Mouse (Mus musculus) retina, postnatal 1 day (tissue): ENCODE measurements around the gene Olfr1151.

Experiments used
- DNase-seq: peaks from one replicate; pipeline ENCODE4 v3.0.0-alpha.2; 2012

The Olfr1151 gene

DNA sequence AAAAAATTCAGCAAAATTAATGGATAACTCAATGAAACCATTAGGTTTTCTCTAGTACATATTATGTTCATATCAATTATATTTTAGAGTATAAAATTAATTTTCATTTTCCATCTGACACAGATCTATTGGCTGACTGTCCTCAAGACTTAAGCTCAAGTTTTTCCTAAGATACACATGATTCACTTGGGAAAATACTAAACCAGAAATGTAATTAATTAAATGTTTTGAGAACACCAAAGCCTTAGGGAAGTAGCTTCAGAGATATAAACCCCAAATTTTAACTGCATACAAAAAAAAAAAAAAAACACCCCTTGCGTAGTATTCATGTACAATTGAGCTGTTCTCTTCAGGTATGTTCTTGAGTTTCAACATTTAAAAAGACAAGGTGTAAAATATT, at the start of gene Olfr1151:
Gene Olfr1151, plus strand, starts transcription at position 301 of the 400 bp plus-strand sequence.
- no peak for DNase-seq

GRCm38 (mm10) chr2:87809522-87809921, 46.1 kb upstream of the Olfr1151 start, which contains the start of gene Olfr1145:
Gene Olfr1145, plus strand, starts transcription at chr2:87809822.
- no peak for DNase-seq

GRCm38 (mm10) chr2:87830233-87830632, 25.4 kb upstream of the Olfr1151 start, which contains the start of gene Olfr1148:
Gene Olfr1148, plus strand, starts transcription at chr2:87830533.
- DNase-seq: no peak

GRCm38 (mm10) chr2:87843693-87844092, 12.0 kb upstream of the Olfr1151 start, which contains the start of gene Olfr1150-ps1:
Gene Olfr1150-ps1, plus strand, starts transcription at chr2:87843993.
- no peak for DNase-seq

GRCm38 (mm10) chr2:87866192-87866591, 10.5 kb downstream of the Olfr1151 start, which contains the start of gene Olfr1152:
Gene Olfr1152, plus strand, starts transcription at chr2:87866492.
- DNase-seq: no peak

- no peak for DNase-seq
These were observed 39.0 kb downstream of the Olfr1151 start, which contains the start of gene Olfr1153 for GRCm38 (mm10) chr2:87894662-87895061. Gene Olfr1153, plus strand, starts transcription at chr2:87894962.

DNA sequence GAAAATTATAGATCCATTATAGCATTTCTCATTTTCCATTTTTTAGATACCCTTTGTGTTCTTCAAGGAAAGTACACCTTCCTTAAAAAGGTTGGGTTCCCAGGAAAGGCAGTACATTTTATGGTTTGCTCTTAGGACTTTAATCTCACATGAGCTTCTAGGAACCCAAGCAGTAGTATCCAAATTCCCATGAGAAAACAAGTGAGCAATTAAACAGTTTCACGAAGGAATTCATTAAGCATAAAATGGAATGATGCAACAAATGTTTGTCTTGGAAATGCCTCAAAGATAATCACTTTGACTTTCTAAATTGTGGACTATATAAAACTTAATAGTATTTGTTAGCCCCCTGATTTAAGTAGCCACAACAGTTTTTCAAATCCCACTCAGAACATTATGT, 49.4 kb downstream of the Olfr1151 start, which contains the start of gene Olfr1154:
Gene Olfr1154, minus strand, starts transcription at position 101 of the 400 bp plus-strand sequence.
- DNase-seq: no peak
